Mouse (Mus musculus): ENCODE results near the gene Mecom. TPM values are rescaled to one million over a fixed set of nuclear protein-coding genes. Genes with fewer than 3 reads are reported as not detected.

Gene Mecom
- polyA plus RNA-seq, 1 experiment from 2014 or later = 13.0 TPM

- Histone ChIP-seq H3K9me3 (ENCODE audit: control insufficient read depth, low read length) (no peaks in the 10 kb centered on the region), H3K27me3 (replicated peaks; ENCODE audit: control insufficient read depth, insufficient read depth, low read length) (no peaks in the 10 kb centered on the region), H3K4me3 (ENCODE audit: low read depth, low read length) (no peak overlapping the region), H3K4me1 (ENCODE audit: control insufficient read depth, insufficient read depth, low read length) (0 out of 2 replicates have a peak, but pooled peaks cover 4% of the 10 kb centered on the region), H3K4me2 (ENCODE audit: low read depth, low read length) (no peak overlapping the region), H3K9ac (ENCODE audit: low read depth, low read length) (no peak overlapping the region), H3K36me3 (ENCODE audit: control insufficient read depth, insufficient read depth, low read length) (no peaks in the 10 kb centered on the region), H3K27ac (replicated peaks; ENCODE audit: low read depth, low read length) (no peak overlapping the region)
- no peak for ATAC-seq (ENCODE audit: low read depth)
- 75% methylated on average over 6 of the region's 6 CpGs for WGBS
- DNase-seq (ENCODE audit: low spot score) = no peak
Observed at GRCm38 (mm10) chr3:30307601-30308000, 240.2 kb downstream of the Mecom start.

- 80% methylated on average over 3 of the region's 3 CpGs for WGBS
- ATAC-seq (ENCODE audit: low read depth) = no peak
- Histone ChIP-seq H3K4me2 (ENCODE audit: low read depth, low read length) (no peak overlapping the region), H3K36me3 (ENCODE audit: control insufficient read depth, insufficient read depth, low read length) (no peaks in the 10 kb centered on the region), H3K27me3 (replicated peaks; ENCODE audit: control insufficient read depth, insufficient read depth, low read length) (no peaks in the 10 kb centered on the region), H3K4me1 (ENCODE audit: control insufficient read depth, insufficient read depth, low read length) (0 out of 2 replicates have a peak, but pooled peaks cover 4% of the 10 kb centered on the region), H3K4me3 (ENCODE audit: low read depth, low read length) (no peak overlapping the region), H3K27ac (replicated peaks; ENCODE audit: low read depth, low read length) (no peak overlapping the region), H3K9ac (ENCODE audit: low read depth, low read length) (no peak overlapping the region), H3K9me3 (ENCODE audit: control insufficient read depth, low read length) (no peaks in the 10 kb centered on the region)
- DNase-seq (ENCODE audit: low spot score) = no peak
Observed at GRCm38 (mm10) chr3:30306080-30306479, 241.7 kb downstream of the Mecom start.

- Histone ChIP-seq H3K9ac (ENCODE audit: low read depth, low read length) (no peak overlapping the region), H3K9me3 (ENCODE audit: control insufficient read depth, low read length) (no peaks in the 10 kb centered on the region), H3K27me3 (replicated peaks; ENCODE audit: control insufficient read depth, insufficient read depth, low read length) (no peaks in the 10 kb centered on the region), H3K27ac (replicated peaks; ENCODE audit: low read depth, low read length) (no peak overlapping the region), H3K4me1 (ENCODE audit: control insufficient read depth, insufficient read depth, low read length) (no peaks in the 10 kb centered on the region), H3K4me3 (ENCODE audit: low read depth, low read length) (no peak overlapping the region), H3K4me2 (ENCODE audit: low read depth, low read length) (no peak overlapping the region), H3K36me3 (ENCODE audit: control insufficient read depth, insufficient read depth, low read length) (no peaks in the 10 kb centered on the region)
- ATAC-seq (ENCODE audit: low read depth) (no peak), DNase-seq (ENCODE audit: low spot score) (no peak)
- WGBS = 75% methylated on average over 1 of the region's 1 CpGs
Observed at GRCm38 (mm10) chr3:30299460-30299859, 248.3 kb downstream of the Mecom start.

GRCm38 (mm10) chr3:30294433-30294832 lies 253.4 kb downstream of the Mecom start:
- 90% methylated on average over 5 of the region's 5 CpGs for WGBS
- Histone ChIP-seq H3K9ac (ENCODE audit: low read depth, low read length) (no peak overlapping the region), H3K4me2 (ENCODE audit: low read depth, low read length) (no peak overlapping the region), H3K9me3 (ENCODE audit: control insufficient read depth, low read length) (no peaks in the 10 kb centered on the region), H3K36me3 (ENCODE audit: control insufficient read depth, insufficient read depth, low read length) (no peaks in the 10 kb centered on the region), H3K27ac (replicated peaks; ENCODE audit: low read depth, low read length) (no peak overlapping the region), H3K4me1 (ENCODE audit: control insufficient read depth, insufficient read depth, low read length) (no peaks in the 10 kb centered on the region), H3K27me3 (replicated peaks; ENCODE audit: control insufficient read depth, insufficient read depth, low read length) (no peaks in the 10 kb centered on the region), H3K4me3 (ENCODE audit: low read depth, low read length) (no peak overlapping the region)
- DNase-seq (ENCODE audit: low spot score) (no peak), ATAC-seq (ENCODE audit: low read depth) (no peak)

GRCm38 (mm10) chr3:30286529-30286928 lies 261.3 kb downstream of the Mecom start:
- ATAC-seq (ENCODE audit: low read depth) = no peak
- Histone ChIP-seq H3K4me2 (ENCODE audit: low read depth, low read length) (no peak overlapping the region), H3K4me3 (ENCODE audit: low read depth, low read length) (no peak overlapping the region), H3K9ac (ENCODE audit: low read depth, low read length) (no peak overlapping the region), H3K27me3 (replicated peaks; ENCODE audit: control insufficient read depth, insufficient read depth, low read length) (no peaks in the 10 kb centered on the region), H3K36me3 (ENCODE audit: control insufficient read depth, insufficient read depth, low read length) (no peaks in the 10 kb centered on the region), H3K27ac (replicated peaks; ENCODE audit: low read depth, low read length) (no peak overlapping the region), H3K9me3 (ENCODE audit: control insufficient read depth, low read length) (no peaks in the 10 kb centered on the region), H3K4me1 (ENCODE audit: control insufficient read depth, insufficient read depth, low read length) (no peaks in the 10 kb centered on the region)
- no peak for DNase-seq (ENCODE audit: low spot score)
- 25% methylated on average over 4 of the region's 4 CpGs for WGBS

- 53% methylated on average over 4 of the region's 4 CpGs for WGBS
- no peaks in the 10 kb centered on the region for H3K4me1 ChIP-seq (ENCODE audit: control insufficient read depth, insufficient read depth, low read length)
- no peaks in the 10 kb centered on the region for H3K36me3 ChIP-seq (ENCODE audit: control insufficient read depth, insufficient read depth, low read length)
- no peaks in the 10 kb centered on the region for H3K9me3 ChIP-seq (ENCODE audit: control insufficient read depth, low read length)
- DNase-seq (ENCODE audit: low spot score) = no peak
- H3K27me3 ChIP-seq (replicated peaks; ENCODE audit: control insufficient read depth, insufficient read depth, low read length) = no peaks in the 10 kb centered on the region
- no peak overlapping the region for H3K27ac ChIP-seq (replicated peaks; ENCODE audit: low read depth, low read length)
- ATAC-seq (ENCODE audit: low read depth) = no peak; the same call in 1 of the 2 replicates
- no peak overlapping the region for H3K4me3 ChIP-seq (ENCODE audit: low read depth, low read length)
- H3K9ac ChIP-seq (ENCODE audit: low read depth, low read length) = no peak overlapping the region
- H3K4me2 ChIP-seq (ENCODE audit: low read depth, low read length) = no peak overlapping the region
Observed at GRCm38 (mm10) chr3:30284094-30284493, 263.7 kb downstream of the Mecom start.

- H3K27ac ChIP-seq (replicated peaks; ENCODE audit: low read depth, low read length) = no peak overlapping the region
- no peak for ATAC-seq (ENCODE audit: low read depth)
Observed at GRCm38 (mm10) chr3:30283562-30283961, 264.2 kb downstream of the Mecom start.

GRCm38 (mm10) chr3:30277569-30277968 lies 270.2 kb downstream of the Mecom start:
- Histone ChIP-seq H3K4me3 (ENCODE audit: low read depth, low read length) (no peak overlapping the region), H3K9ac (ENCODE audit: low read depth, low read length) (no peak overlapping the region), H3K27me3 (replicated peaks; ENCODE audit: control insufficient read depth, insufficient read depth, low read length) (no peaks in the 10 kb centered on the region; the same call in 1 of the 2 replicates), H3K4me2 (ENCODE audit: low read depth, low read length) (no peak overlapping the region), H3K36me3 (ENCODE audit: control insufficient read depth, insufficient read depth, low read length) (no peaks in the 10 kb centered on the region), H3K4me1 (ENCODE audit: control insufficient read depth, insufficient read depth, low read length) (no peaks in the 10 kb centered on the region; the same call in 1 of the 2 replicates), H3K9me3 (ENCODE audit: control insufficient read depth, low read length) (no peaks in the 10 kb centered on the region), H3K27ac (replicated peaks; ENCODE audit: low read depth, low read length) (no peak overlapping the region)
- ATAC-seq (ENCODE audit: low read depth) = no peak
- no peak for DNase-seq (ENCODE audit: low spot score)
- WGBS = 78% methylated on average over 10 of the region's 10 CpGs

More at GRCm38 (mm10) chr3:30283562-30283961, 264.2 kb downstream of the Mecom start:
- no peaks in the 10 kb centered on the region for H3K9me3 ChIP-seq (ENCODE audit: control insufficient read depth, low read length)
- H3K4me2 ChIP-seq (ENCODE audit: low read depth, low read length) = no peak overlapping the region
- H3K4me3 ChIP-seq (ENCODE audit: low read depth, low read length) = no peak overlapping the region
- no peaks in the 10 kb centered on the region for H3K36me3 ChIP-seq (ENCODE audit: control insufficient read depth, insufficient read depth, low read length)
- no peak overlapping the region for H3K9ac ChIP-seq (ENCODE audit: low read depth, low read length)
- DNase-seq (ENCODE audit: low spot score) = no peak
- WGBS = 80% methylated on average over 5 of the region's 5 CpGs
- H3K4me1 ChIP-seq (ENCODE audit: control insufficient read depth, insufficient read depth, low read length) = no peaks in the 10 kb centered on the region
- no peaks in the 10 kb centered on the region for H3K27me3 ChIP-seq (replicated peaks; ENCODE audit: control insufficient read depth, insufficient read depth, low read length)

- DNase-seq (ENCODE audit: low spot score) (no peak), ATAC-seq (ENCODE audit: low read depth) (no peak)
- Histone ChIP-seq H3K4me1 (ENCODE audit: control insufficient read depth, insufficient read depth, low read length) (no peaks in the 10 kb centered on the region; the same call in 1 of the 2 replicates), H3K27ac (replicated peaks; ENCODE audit: low read depth, low read length) (no peak overlapping the region), H3K36me3 (ENCODE audit: control insufficient read depth, insufficient read depth, low read length) (no peaks in the 10 kb centered on the region), H3K4me2 (ENCODE audit: low read depth, low read length) (no peak overlapping the region), H3K4me3 (ENCODE audit: low read depth, low read length) (no peak overlapping the region), H3K27me3 (replicated peaks; ENCODE audit: control insufficient read depth, insufficient read depth, low read length) (no peaks in the 10 kb centered on the region; the same call in 1 of the 2 replicates), H3K9me3 (ENCODE audit: control insufficient read depth, low read length) (no peaks in the 10 kb centered on the region), H3K9ac (ENCODE audit: low read depth, low read length) (no peak overlapping the region)
- 88% methylated on average over 8 of the region's 8 CpGs for WGBS
Observed at GRCm38 (mm10) chr3:30276099-30276498, 271.7 kb downstream of the Mecom start.

Measured in embryonic facial prominence, embryonic 14.5 days (tissue).